Mouse (Mus musculus) kidney, postnatal 25 days (tissue): ENCODE results near the gene Pi4ka.
A peak's percentile ranks its signal among the peaks of the same experiment; 100 is the strongest.

Experiments used
- DNase-seq, 2 experiments: peaks; one replicate each; pipeline ENCODE4 v3.0.0; 2021; ENCODE audit warnings: mixed read lengths in 2 of 2

Gene Pi4ka

DNA sequence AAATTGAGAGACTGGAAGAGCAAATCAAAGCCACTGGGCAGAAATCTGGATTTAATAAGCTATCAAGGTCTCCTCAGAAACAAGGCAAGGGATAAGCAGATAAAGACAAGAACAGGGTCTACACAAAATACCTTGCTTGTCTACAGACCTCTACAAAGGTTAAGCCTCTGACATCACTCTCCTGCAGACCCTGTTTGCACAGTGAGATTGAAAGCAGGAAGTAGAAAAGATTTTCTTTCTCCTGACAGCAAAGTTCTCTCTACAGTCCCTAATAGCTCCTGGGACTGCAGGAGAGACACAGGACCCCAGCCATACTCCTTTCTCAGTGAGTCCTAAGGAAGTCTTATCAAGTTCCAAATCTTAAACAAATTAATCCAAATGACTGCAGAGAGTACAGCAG, 71.5 kb downstream of the Pi4ka start:
- no peak for DNase-seq

GRCm38 (mm10) chr16:17331855-17332254, 74.3 kb downstream of the Pi4ka start:
- DNase-seq: no peak

- DNase-seq: no peak
These were observed 75.0 kb downstream of the Pi4ka start, which contains the start of gene Serpind1 for GRCm38 (mm10) chr16:17331116-17331515. Serpind1 (plus strand) TSS chr16:17331371.

DNA sequence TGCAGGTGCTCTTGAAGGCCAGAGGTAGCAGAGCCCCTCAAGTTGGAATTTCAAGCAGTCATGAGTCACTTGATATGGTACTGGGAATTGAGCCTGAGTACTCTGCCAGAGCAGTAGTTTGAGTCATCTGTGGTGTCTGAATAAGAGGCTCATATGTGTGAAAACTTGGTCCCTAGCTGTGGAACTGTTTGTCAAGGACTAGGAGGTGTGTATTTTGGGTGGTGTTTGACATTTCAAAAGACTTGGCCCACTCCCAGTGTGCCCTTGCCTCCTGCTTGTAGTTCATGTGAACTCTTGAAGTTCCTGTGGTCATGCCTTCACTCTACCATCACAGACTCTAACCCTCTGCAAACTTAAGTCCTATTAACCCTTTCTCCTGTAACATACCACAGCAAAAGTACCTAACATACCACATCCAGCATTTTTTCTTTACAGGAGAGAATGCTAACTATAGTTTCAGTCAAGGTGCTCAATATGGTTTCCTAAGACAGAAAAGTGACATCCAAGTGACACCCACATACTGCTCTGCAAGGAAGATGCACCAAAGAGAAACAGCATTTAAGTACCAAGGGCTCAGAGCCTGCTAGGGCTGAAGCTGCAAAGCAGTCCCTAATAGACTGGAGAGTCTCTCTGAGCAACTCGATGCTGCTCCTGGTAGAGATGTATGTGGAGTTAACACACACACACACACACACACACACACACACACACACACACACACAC, 76.1 kb downstream of the Pi4ka start:
- DNase-seq: no peak

- DNase-seq: no peak
These were observed 80.0 kb downstream of the Pi4ka start for GRCm38 (mm10) chr16:17326064-17326463.

GRCm38 (mm10) chr16:17324745-17325144, 81.4 kb downstream of the Pi4ka start:
- no peak for DNase-seq

DNA sequence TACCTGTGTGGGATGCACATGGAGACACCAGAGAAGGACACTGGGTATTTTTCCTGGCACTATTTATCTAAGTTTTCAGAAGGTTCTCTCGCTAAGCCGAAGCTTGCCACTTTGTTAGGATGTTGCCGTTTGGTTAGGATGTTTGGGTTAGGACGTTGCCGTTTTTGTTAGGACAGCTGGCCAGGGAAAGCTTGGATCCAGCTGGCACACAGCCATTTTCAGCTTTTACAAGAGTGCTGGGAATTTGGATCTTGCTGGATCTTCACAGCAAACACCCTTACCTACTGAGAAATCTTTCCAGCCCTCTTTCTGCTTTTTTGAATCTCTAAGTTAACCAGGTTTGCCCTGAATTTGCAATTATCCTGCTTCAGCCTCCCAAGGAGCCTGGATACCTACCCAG, 84.6 kb downstream of the Pi4ka start:
- peak in 1 of 2 experiments; percentile 27 for DNase-seq

DNA sequence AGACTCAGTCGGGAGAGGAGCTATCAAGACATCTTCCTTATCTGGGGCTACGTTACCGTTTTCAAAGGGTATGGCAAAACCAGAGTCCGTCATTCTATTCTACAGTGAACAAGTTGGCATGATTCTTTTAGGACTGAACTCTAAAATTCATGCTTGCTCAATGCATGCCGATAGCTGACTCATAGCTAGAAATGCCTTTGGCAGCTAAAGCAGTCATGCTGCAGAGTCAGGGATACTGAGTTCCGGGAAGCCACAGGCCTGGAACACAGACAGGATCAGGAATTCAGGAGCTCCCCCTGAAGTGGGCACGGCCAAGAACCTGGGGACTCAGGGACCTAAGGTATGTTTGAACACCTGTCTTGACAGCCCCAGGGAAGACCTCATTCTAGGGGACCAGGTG, 89.6 kb downstream of the Pi4ka start:
- DNase-seq: no peak

DNA sequence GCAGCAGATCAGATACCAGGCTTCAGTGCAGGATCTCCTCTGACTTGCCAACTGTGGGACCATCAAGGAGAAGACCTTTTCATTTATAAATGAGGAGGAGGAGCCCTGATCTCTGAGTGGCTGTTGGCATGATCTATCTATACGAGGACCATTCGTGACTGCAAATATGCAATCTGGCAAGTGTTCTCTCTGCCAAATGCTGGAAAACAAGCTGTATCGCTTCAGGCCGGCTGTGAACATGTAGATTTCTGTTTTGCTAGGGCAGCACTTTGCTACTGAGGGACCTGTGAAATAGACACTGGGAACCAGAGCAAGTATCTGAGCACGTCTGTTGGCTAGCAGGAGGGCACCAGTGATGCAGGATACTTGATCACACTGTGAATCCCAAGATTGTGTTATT, 93.6 kb downstream of the Pi4ka start:
- DNase-seq: no peak

GRCm38 (mm10) chr16:17309036-17309435, 97.1 kb downstream of the Pi4ka start:
- no peak for DNase-seq

DNA sequence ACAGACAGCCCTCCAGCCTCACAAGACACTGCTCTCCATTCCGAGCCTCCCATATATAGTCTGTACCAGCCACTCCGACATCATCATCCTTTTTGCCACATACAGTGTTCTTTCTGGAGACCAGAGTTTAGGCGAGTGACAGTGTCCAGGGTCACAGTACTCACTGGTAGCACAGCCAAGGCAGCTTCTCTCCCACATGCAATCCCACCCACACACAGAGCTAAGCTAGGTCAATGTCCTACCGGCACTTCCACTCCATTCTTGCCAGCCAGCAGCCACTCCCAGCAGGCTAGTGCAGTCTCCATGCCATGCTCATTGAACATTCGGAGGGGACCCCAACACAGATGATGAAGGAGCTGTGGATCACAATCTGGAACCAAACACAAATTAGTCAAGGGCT, 98.7 kb downstream of the Pi4ka start:
- no peak for DNase-seq

GRCm38 (mm10) chr16:17303521-17304245, 102.4 kb downstream of the Pi4ka start:
- no peak for DNase-seq

- DNase-seq: no peak
These were observed 105.3 kb downstream of the Pi4ka start for GRCm38 (mm10) chr16:17300818-17301217.

GRCm38 (mm10) chr16:17292751-17293150, 113.4 kb downstream of the Pi4ka start:
- peak; percentile 60 to 86 for DNase-seq

GRCm38 (mm10) chr16:17291016-17291415, 115.1 kb downstream of the Pi4ka start:
- DNase-seq: no peak

GRCm38 (mm10) chr16:17287103-17287502, 119.0 kb downstream of the Pi4ka start:
- DNase-seq: no peak

DNA sequence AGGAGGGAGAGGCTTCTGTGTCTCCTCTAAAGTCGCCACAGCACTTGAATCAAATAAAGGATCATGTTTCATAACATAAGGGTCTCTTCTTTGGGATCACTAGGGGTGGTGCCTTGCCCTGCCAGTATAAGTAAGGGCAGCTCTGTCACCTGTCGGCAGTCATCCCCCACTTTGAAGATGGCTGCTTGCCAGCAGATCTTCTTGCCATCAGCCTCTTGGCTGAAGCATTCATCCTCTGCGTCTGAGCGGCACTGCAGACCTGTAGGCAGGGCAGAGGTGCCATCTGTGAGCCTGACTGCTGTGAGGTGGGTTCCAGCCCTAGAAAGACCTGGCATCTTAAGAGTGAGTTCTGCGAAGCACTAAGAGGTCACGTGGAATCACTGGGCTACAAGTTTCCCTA, 123.0 kb downstream of the Pi4ka start:
- no peak for DNase-seq

- no peak for DNase-seq
These were observed 125.6 kb downstream of the Pi4ka start for GRCm38 (mm10) chr16:17280471-17280870.

GRCm38 (mm10) chr16:17277342-17278211, 128.5 kb downstream of the Pi4ka start:
- DNase-seq: peak in 1 of 2 experiments; percentile 21

GRCm38 (mm10) chr16:17276164-17277151, 129.7 kb downstream of the Pi4ka start:
- DNase-seq: peak; percentile 94 to 97

- DNase-seq: no peak
These were observed 130.4 kb downstream of the Pi4ka start, which contains the start of gene Tmem191c for GRCm38 (mm10) chr16:17275721-17276120. Tmem191c (plus strand) TSS chr16:17276077.

DNA sequence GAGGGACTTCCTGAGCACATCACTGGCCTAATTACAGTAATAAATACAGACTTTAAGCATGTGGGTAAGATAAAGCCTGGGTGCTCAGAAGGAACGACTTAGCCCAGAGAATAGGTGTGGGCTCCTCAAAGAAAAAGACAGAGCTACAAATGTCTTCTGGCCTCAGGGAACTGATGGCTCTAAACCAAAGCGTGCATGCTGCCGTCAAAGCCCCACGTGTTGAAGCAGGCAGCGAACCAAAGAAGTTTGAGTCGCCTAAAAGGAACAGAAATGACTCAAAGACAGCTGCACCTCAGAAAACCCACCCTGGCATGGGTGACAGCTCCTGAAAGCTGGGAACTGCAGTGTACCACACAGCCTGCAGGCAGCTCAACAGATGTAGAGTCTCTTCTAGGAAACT, 134.3 kb downstream of the Pi4ka start:
- no peak for DNase-seq
